Mouse (Mus musculus) embryo, embryonic 11 days (tissue): ENCODE results near the gene Mpz.

Experiments used
- DNase-seq: peaks from one replicate; pipeline ENCODE4 v3.0.0-alpha.2; 2015

Gene Mpz

DNA sequence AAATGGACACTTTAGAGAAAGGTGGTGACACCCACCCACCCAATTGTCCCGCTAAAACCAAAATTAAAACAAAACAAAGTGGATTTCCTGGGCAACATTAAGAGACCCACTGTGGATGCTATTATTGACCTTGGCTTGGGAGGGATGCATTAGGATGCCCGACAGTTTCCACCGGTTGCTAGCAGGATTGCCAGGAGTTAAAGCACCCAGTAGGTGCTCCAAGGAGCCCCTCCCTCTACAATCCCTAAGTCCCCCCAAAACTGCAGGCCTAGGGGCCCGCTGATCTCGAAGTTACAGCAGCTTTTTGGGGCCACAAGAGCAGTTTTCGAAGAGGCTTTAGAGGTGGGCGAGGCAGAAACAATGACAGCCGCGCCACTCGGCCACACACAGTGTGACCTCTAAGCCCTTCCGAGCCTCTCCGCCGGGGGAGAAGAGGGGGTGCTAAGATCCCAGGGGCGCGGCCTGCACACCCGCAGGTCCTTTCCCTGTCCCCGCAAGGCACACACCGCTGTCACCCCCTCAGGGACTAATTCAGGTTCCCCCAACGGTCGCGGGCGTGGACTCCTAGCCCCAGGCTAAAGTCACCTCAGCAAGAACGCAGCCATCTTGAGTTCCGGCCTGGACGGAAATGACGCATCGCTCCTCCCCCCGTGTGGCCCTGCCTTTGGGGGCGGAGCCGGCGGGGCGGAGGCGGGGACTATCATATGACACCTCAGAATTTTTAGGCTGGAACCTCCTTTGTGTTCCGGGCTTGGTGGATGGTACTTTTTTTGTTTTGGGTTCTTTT is at the start of gene Mpz, which contains the start of gene Sdhc:
TSS of gene Mpz (plus strand) at position 738 of the 787 bp plus-strand sequence.
TSS of gene Sdhc (minus strand) at position 630 of the 787 bp plus-strand sequence.
- DNase-seq, result peak; percentile 97

DNA sequence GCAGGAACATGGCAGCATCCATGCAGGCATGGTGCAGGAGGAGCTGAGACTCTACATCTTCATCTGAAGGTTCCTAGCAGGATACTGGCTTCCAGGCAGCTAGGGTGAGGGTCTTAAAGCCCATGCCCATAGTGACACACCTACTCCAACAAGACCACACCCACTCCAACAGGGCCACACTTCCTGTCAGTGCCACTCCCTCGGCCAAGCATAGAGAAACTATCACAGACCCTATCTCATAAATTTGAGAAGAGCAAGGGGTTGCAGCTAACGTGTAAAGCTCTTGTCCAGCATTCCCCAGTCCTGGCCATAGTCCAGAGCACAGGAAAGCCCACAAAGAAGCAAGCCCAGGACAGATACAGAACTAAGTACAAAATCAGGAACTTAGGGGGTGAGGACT is 49.5 kb upstream of the Mpz start:
- DNase-seq, result no peak

GRCm38 (mm10) chr1:171101733-171102546 is 48.6 kb upstream of the Mpz start:
- DNase-seq, result peak; percentile 83

- DNase-seq, result peak; percentile 88
Measured at GRCm38 (mm10) chr1:171102547-171103177, 47.8 kb upstream of the Mpz start.

DNA sequence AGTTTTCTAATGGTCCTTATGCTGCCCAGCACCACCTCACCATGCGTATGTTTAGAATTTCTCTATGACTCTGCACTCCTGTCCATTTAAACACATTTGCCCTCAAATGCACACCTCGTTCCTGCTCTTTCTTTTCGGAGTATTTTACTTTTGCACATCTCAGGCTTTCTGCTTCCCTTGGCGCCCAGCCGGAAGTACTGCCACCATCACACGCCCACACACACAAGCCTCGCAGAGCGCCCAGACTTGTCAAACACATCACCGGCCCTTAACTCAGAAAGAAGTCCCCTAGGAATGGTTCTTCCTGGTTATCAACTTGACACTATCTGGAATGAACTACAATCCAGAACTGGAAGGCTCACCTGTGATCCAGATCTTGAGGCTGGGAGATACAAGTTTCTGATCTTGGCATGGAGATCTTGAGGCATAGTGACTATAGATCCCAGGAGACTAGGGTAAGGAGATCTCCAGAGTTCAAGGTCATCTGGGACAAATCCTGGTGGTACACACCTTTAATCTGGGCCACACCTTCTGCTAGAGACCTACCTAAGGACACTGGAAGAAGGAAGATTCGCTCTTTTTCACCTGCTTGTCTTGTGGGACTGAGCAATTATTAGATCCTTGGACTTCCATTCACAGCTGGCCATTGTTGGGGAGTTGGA is 47.2 kb upstream of the Mpz start:
- DNase-seq, result peak; percentile 73

GRCm38 (mm10) chr1:171105226-171105625 is 45.3 kb upstream of the Mpz start:
- no peak for DNase-seq

- DNase-seq, result peak; percentile 24
Measured at GRCm38 (mm10) chr1:171109620-171110019, 40.9 kb upstream of the Mpz start.

- no peak for DNase-seq
Measured at GRCm38 (mm10) chr1:171110659-171111019, 39.9 kb upstream of the Mpz start.

DNA sequence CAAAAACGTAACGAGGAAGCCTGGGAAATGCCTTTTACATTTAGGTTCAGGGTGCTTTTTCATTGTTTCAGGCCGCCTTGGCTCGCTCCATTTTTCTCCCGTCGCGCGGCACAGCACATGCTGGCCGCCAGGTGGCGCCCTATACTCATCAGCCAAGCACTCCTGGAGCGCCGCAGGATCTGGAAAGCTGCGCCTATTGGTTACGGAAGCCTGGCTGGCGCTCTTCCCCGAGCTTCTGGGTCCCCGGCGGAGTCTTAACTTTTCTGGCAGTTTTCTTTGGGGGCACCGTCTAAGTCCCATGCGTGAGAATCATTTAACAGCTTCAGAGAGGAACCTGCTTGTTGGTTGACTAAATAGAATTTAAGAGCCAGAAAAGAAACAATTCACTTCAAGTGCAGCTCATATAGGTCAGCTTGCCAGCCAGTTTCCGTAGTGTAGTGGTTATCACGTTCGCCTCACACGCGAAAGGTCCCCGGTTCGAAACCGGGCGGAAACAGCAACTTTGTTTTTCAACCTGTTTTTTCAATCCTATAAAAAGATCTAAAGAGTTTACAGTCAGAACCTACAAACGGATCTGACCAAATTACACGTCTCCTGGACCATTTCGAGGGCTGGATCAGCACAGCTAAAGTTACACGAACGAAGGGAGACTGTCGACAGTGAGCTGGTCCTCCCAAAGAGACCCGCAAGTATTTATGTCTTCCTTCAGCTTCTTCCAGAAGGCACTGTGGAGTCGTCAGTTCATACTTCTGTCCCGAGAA is 39.3 kb upstream of the Mpz start:
- DNase-seq, result peak; percentile 96

GRCm38 (mm10) chr1:171111781-171112575 is 38.5 kb upstream of the Mpz start:
- peak; percentile 84 for DNase-seq

DNA sequence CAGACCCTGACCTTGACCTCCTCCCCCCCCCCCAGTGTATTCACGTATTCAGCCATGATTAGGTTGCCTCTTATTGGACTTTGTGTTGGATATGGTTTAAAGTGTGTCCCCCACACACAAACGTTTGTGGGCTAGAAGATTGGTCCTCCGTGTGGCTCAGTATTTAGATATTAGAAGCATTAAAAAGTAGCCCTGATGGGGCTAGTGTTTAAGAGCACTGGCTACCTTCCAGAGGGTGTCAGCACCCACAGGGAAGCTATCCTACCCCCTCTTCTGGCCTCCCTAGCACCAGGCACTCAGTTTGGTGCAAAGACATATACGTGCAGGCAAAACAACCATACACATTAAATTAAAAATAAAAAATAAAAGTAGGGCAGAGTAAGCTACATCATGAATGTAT is 37.5 kb upstream of the Mpz start:
- DNase-seq, result no peak

- DNase-seq, result peak; percentile 82
Measured at GRCm38 (mm10) chr1:171113873-171114299, 36.6 kb upstream of the Mpz start, which contains the start of gene Cfap126. TSS of gene Cfap126 (plus strand) at chr1:171113918.

GRCm38 (mm10) chr1:171116280-171116679 is 34.2 kb upstream of the Mpz start:
- no peak for DNase-seq

- DNase-seq, result peak; percentile 84
Measured at GRCm38 (mm10) chr1:171118269-171118684, 32.2 kb upstream of the Mpz start.

- no peak for DNase-seq
Measured at GRCm38 (mm10) chr1:171118996-171119395, 31.5 kb upstream of the Mpz start.

DNA sequence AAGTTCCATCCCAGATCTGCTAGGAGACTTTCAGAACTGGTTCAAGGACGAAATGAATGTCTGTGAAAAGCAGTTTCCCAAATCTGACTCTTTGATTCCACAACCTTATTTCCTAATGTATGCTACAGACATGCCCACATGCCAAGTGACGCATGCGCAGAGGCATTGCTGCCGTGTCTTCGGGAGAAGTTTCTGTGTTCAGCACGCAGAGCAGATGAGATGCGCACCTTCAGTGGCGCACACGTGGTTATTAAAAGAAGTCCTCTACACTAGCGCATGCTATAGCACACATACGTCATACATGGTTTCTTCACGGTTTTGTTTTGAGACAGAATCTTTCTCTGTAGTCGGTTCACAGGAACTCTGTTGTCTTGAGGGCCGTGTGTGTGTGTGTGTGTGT is 31.1 kb upstream of the Mpz start:
- no peak for DNase-seq

GRCm38 (mm10) chr1:171120893-171121292 is 29.6 kb upstream of the Mpz start:
- DNase-seq, result no peak

GRCm38 (mm10) chr1:171121839-171122238 is 28.7 kb upstream of the Mpz start:
- no peak for DNase-seq

GRCm38 (mm10) chr1:171122932-171123331 is 27.6 kb upstream of the Mpz start:
- DNase-seq, result peak; percentile 28

DNA sequence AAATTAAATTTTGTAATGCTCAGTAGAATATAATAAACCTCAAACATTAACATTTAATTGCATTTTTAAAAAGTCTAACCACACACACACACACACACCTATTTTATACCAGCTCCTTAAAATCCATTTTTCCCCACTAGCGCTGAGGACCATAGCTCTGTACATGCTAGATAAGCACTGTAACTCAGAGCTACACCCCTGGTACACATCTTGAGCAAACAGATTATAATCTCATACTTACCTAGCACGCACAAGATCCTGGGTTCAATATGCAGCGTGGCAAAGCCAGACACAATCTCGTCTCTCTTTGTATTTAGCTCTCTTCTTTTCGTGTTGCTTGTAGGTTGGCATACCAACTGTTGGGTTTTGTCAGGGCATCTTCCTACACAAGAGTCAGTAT is 26.1 kb upstream of the Mpz start:
- no peak for DNase-seq

DNA sequence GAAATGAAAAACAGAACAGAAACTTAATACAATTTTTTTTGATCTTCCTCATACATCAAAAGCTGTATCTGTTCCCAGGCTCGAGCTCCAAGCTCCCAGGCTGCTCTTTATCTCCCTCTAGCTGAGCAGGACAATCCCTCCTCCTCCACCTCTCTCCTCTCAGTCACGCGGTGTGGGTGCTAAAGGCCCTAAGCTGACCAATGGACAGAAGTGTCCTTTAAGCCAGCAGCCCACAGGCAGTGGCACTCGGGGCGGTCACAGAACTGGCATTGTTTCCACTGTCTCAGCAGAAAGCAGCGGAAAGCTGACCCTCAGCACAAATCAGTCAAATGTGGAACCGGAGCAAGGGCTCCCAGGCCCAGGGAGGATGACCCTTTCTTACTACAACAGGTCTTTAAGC is 21.3 kb upstream of the Mpz start:
- DNase-seq, result no peak
